Mouse (Mus musculus) layer of hippocampus, postnatal 14 days (tissue): ENCODE measurements around the gene Gm11564. TPM values are rescaled to one million over a fixed set of nuclear protein-coding genes. Genes with fewer than 3 reads are reported as not detected.
"Not testable (repeated sequence)": the region's sequence is repeated elsewhere in the genome, so short reads cannot be mapped to it uniquely, and the experiment has no call there.

Experiments used
- DNase-seq, 2 experiments: peaks; one replicate each; pipeline ENCODE4 v3.0.0; 2021 to 2022; ENCODE audit warnings: low spot score in 2 of 2, mixed read lengths in 1 of 2
- long read RNA-seq, 2 experiments: library from polyadenylated mRNA; stranded (forward); transcript quantifications; one replicate each; pipeline ENCODE4 v2.0.0; 2021
- total RNA-seq, 2 experiments: library from RNA; stranded (reverse); gene quantifications; 2 replicates each; pipeline ENCODE4 v1.2.3; 2021

The Gm11564 gene
- total RNA-seq: not detected
- long read RNA-seq, experiment 1: 0 reads
- long read RNA-seq, experiment 2: 0 reads

- DNase-seq: not testable (repeated sequence)
Measured at GRCm38 (mm10) chr11:99815566-99815965, at the start of gene Gm11564. Gm11564 (minus strand) TSS chr11:99815666.

DNA sequence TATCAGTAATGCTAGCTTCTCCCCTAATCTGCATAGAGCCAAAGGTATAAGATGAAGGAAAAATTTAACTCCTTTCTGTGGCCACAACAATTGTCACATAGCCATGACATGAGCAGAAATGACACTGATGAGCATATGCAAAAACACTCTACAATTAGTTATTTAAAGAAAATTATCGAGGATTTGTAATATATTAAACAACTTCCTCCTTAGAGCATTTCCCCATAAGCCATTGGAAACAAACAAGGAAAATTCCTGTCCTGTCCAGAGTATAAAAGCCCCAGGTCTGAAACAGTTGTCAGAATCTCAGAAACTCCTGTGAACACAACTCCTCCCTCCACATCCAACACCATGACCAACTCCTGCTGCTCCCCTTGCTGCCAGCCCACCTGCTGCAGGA lies 48.7 kb upstream of the Gm11564 start, which contains the start of gene Gm11559:
Gm11559 (plus strand) TSS at position 301 of the 400 bp plus-strand sequence.
- DNase-seq: not testable (repeated sequence)

DNA sequence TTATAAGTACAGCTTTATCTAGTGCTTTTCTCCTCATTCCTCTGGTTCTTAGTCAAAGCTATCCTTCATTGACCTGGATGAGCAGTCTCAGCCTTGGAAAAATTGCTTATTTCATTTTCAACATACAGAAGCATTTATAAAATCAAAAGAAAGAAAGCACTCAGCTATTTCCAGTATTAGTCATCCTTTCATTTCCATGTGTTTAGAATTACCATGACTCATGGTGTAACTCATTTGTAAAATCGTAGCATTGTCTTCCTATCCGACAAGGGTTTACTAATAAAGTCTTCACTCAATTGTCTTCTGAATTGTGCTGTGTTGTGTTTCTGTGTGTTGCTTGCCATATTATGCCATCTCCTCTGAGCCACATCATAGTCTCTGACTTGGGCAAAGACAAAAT lies 43.3 kb upstream of the Gm11564 start:
- DNase-seq: no peak

GRCm38 (mm10) chr11:99857617-99858016 lies 42.2 kb upstream of the Gm11564 start, which contains the start of gene Gm11568:
Gm11568 (plus strand) TSS chr11:99857917.
- DNase-seq: no peak

DNA sequence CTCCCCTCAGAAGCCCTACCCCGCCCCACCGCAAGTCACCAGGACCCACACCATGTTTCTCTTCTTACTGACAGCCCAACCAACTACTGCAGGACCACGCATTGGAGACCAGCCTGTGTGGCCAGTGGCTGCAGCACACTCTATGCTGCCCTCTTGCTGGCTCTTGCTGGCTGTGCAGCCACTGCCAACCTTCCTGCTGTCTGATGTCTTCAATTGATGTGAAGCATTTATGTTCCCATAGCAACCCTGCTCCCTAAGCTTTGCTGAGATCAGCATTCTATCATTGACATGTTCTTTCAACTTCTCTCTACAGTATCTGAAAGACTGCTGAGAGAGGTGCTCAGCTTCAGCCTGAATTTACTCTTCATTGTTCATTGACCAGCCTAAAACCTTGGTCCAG lies 38.7 kb upstream of the Gm11564 start:
- no peak for DNase-seq

DNA sequence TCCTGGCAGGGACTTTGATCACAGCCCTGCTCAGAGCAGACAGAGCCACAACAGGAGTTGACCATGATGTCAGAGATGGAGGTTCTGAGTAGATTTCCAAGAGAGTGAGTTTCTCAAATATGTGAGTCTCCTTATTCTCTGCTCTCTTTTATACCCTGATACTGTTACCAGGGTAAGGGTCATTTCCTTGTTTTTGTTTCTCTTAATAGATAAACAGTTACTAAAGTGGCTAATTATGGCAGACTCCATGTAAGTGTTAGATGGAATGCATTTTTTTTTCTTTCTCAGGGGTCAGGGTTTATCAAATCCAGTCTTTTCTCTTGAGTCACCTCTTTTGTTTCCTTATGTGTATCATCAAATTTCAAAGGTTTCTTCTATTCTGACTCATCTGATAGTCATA lies 36.0 kb upstream of the Gm11564 start, which contains the start of gene Krtap4-16:
Krtap4-16 (minus strand) TSS at position 101 of the 400 bp plus-strand sequence.
- no peak for DNase-seq

DNA sequence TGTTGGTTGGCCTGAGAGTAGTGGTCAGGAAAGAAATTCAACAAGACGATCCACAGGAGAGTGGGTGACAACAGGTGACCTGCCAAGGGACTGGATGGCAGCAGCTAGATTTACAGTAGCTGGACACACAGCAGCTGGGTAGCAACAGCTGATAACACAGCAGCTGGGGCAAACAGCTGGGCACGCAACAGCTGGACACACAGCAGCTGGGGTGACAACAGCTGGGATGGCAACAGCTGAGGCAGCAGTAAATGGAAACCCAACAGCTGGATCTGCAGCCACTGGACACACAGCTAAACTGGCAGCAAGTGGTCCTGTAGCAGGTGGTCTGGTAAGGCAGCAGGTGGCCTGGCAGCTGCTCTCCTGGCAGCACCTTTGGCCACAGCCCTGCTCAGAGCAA lies 31.3 kb upstream of the Gm11564 start:
- DNase-seq: no peak

- DNase-seq: no peak
Measured at GRCm38 (mm10) chr11:99842185-99842584, 26.7 kb upstream of the Gm11564 start.

GRCm38 (mm10) chr11:99837966-99838365 lies 22.5 kb upstream of the Gm11564 start, which contains the start of gene 2300003K06Rik:
2300003K06Rik (minus strand) TSS chr11:99838066.
- DNase-seq: no peak

DNA sequence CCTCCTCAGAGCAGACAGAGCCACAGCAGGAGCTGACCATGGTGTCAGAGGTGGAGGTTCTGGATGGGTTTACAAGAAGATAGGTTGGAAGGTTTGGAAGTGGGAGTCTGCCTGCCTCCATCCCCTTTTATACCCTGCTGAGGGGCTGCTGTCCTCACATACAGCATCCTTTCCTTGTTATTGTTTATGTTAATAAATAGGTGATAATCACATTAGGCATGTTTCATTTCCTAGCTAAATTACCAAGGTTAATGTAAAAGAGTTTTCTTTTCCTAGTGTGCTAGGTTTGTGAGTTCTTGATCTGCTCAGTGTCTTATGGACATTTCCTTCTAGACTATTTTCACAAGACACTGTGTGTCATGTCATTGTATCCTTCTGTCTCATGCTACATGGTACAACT lies 5.7 kb downstream of the Gm11564 start, which contains the start of gene Krtap4-13:
Krtap4-13 (minus strand) TSS at position 101 of the 400 bp plus-strand sequence.
- not testable (repeated sequence) for DNase-seq

DNA sequence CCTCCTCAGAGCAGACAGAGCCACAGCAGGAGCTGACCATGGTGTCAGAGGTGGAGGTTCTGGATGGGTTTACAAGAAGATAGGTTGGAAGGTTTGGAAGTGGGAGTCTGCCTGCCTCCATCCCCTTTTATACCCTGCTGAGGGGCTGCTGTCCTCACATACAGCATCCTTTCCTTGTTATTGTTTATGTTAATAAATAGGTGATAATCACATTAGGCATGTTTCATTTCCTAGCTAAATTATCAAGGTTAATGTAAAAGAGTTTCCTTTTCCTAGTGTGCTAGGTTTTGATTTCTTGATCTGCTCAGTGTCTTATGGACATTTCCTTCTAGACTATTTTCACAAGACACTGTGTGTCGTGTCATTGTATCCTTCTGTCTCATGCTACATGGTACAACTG lies 11.1 kb downstream of the Gm11564 start, which contains the start of gene Gm11554:
Gm11554 (minus strand) TSS at position 101 of the 400 bp plus-strand sequence.
- DNase-seq: not testable (repeated sequence)

DNA sequence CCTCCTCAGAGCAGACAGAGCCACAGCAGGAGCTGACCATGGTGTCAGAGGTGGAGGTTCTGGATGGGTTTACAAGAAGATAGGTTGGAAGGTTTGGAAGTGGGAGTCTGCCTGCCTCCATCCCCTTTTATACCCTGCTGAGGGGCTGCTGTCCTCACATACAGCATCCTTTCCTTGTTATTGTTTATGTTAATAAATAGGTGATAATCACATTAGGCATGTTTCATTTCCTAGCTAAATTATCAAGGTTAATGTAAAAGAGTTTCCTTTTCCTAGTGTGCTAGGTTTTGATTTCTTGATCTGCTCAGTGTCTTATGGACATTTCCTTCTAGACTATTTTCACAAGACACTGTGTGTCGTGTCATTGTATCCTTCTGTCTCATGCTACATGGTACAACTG lies 16.6 kb downstream of the Gm11564 start, which contains the start of gene Gm11569:
Gm11569 (minus strand) TSS at position 101 of the 400 bp plus-strand sequence.
- not testable (repeated sequence) for DNase-seq

DNA sequence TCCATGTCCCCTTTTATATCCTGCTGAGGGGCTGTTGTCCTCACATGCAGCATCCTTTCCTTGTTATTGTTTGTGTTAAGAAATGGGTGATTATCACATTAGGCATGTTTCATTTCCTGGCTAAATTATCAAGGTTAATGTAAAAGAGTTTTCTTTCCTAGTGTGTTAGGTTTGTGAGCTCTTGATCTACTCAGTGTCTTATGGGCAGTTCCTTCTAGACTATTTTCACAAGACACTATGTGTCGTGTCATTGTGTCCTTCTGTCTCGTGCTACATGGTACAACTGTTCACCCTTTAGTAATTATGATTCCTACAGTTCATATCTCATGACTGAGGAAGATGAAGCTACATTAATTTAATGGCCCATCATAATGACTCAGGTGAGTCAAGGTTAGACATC lies 22.1 kb downstream of the Gm11564 start, which contains the start of gene Gm11596:
Gm11596 (minus strand) TSS at position 101 of the 400 bp plus-strand sequence.
- no peak for DNase-seq

- not testable (repeated sequence) for DNase-seq
Measured at GRCm38 (mm10) chr11:99784900-99785299, 30.6 kb downstream of the Gm11564 start, which contains the start of gene Krtap4-9. Krtap4-9 (plus strand) TSS chr11:99785200.

DNA sequence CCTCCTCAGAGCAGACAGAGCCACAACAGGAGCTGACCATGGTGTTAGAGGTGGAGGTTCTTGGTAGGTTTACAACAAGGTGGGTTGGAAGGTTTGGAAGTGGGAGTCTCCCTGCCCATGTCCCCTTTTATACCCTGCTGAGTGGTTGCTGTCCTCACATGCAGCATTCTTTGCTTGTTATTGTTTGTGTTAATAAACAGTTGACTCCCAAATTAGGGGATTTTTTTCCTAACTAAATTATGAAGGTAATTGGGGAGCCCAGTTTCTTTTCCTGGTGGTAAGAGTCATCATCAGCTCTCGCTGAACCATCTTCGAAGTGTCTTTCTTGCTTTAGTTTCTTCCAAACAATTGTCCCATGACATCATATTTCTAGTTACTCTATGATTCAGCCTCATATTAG lies 34.9 kb downstream of the Gm11564 start, which contains the start of gene Krtap4-8:
Krtap4-8 (minus strand) TSS at position 101 of the 400 bp plus-strand sequence.
- no peak for DNase-seq

DNA sequence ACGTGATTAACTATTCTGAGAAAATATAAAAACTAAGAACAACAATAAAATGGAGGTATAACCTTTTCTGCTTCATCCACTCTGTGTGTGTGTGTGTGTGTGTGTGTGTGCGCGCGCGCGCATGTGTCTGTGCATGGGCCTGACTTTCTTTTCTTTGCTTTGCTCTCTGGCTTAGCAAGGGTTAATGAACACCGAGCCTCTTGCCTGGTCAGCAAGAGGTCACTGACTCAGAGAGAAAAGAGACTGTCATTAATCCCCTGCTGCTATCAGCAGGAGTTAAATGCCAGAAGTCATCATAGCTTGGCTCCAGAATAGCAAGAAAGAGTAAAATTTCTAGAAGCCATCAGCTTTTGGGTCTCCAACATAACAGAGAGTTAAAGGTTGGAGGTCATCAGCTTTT lies 37.1 kb downstream of the Gm11564 start:
- no peak for DNase-seq

DNA sequence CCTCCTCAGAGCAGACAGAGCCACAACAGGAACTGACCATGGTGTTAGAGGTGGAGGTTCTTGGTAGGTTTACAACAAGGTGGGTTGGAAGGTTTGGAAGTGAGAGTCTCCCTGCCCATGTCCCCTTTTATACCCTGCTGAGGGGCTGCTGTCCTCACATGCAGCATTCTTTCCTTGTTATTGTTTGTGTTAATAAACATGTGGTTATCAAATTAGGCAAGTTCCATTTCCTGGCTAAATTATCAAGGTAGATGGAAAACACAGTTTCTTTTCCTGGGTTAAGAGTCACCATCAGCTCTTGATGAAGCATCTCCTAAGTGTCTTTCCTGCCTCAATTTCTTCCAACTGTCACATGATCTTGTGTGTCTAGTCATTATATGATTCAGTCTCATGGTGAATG lies 42.7 kb downstream of the Gm11564 start, which contains the start of gene Gm11595:
Gm11595 (minus strand) TSS at position 101 of the 400 bp plus-strand sequence.
- DNase-seq: not testable (repeated sequence)

DNA sequence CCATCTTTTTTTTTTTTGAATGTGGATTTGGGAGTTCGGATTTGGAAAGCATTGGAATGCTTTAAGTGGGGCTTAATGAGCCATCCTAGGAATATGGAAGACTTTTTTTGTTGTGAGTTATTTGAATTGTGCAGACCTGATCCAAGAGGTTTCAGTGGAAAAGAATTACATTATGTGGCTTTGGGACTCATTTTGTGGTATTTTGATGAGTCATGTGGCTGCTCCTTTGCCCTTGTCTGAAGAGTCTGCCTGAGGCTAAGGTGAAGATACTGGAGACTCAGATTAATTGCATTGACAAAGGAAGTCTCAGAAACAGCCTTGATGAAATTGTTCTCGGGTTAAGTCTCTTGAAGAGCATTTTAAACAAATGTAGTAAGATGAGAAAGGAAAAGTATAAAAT lies 47.1 kb downstream of the Gm11564 start:
- DNase-seq: no peak
